Mouse (Mus musculus) hindbrain, embryonic 13.5 days (tissue): ENCODE data around the gene Abcc4. TPM values are rescaled to one million over a fixed set of nuclear protein-coding genes. Genes with fewer than 3 reads are reported as not detected.

Source experiments
- ATAC-seq: fragments of 200-750 bp; cut with Nextera tagmentation; 2 replicates; pipeline ENCODE4 v1.8.0; 2017; ENCODE audit warnings: moderate TSS enrichment; ENCODE audit not compliant: low FRiP score
- H3K27ac ChIP-seq: fragments of 300-500 bp; sonication (generic); 2 replicates; pipeline ENCODE4 v1.5.1; 2015; ENCODE audit warnings: inconsistent platforms, mild to moderate bottlenecking, moderate library complexity
- H3K27me3 ChIP-seq: fragments of 300-500 bp; sonication (generic); 2 replicates; pipeline ENCODE4 v1.6.1; 2015; ENCODE audit warnings: mild to moderate bottlenecking, inconsistent platforms
- H3K36me3 ChIP-seq: fragments of 300-500 bp; sonication (generic); 2 replicates; pipeline ENCODE4 v1.6.1; 2015; ENCODE audit warnings: mild to moderate bottlenecking, inconsistent platforms
- H3K4me1 ChIP-seq: fragments of 300-500 bp; sonication (generic); replicated peaks from 2 replicates; pipeline ENCODE4 v1.6.1; 2015; ENCODE audit warnings: inconsistent platforms
- H3K4me2 ChIP-seq: fragments of 300-500 bp; sonication (generic); 2 replicates; pipeline ENCODE4 v1.6.1; 2015; ENCODE audit warnings: inconsistent platforms, mild to moderate bottlenecking, moderate library complexity
- H3K4me3 ChIP-seq: fragments of 300-500 bp; sonication (generic); 2 replicates; pipeline ENCODE4 v1.5.1; 2015; ENCODE audit warnings: mild to moderate bottlenecking, inconsistent platforms
- H3K9ac ChIP-seq: fragments of 300-500 bp; sonication (generic); 2 replicates; pipeline ENCODE4 v1.6.1; 2015; ENCODE audit warnings: mild to moderate bottlenecking, inconsistent platforms
- H3K9me3 ChIP-seq: fragments of 300-500 bp; sonication (generic); 2 replicates; pipeline ENCODE4 v1.6.1; 2016; ENCODE audit warnings: inconsistent platforms
- whole genome bisulfite sequencing: fragments of 180-500 bp; shearing (Covaris S2); methylation state at CpG from one replicate; pipeline ENCODE4 v1.1.7; 2015; 5-methylcytosine and 5-hydroxymethylcytosine counted together
- polyA plus RNA-seq: library from polyadenylated mRNA; unstranded; fragments of >200 nt; fragmentation: Nextera tagmentation; extraction: Ambion mirVana; gene quantifications from 2 replicates; pipeline ENCODE4 v1.2.1, GENCODE M21; 2015

The Abcc4 gene
- polyA plus RNA-seq, 1 experiment from 2014 or later: 2.0 TPM

- ATAC-seq: no peak
- no peaks in the 10 kb centered on the region for H3K36me3 ChIP-seq
- H3K4me1 ChIP-seq: peaks cover 20% of the 10 kb centered on the region
- H3K4me2 ChIP-seq: no peak overlapping the region
- no peak overlapping the region for H3K27ac ChIP-seq
- H3K9me3 ChIP-seq: no peaks in the 10 kb centered on the region
- H3K9ac ChIP-seq: no peak overlapping the region
- 64% methylated on average over 6 of the region's 6 CpGs for WGBS
- H3K4me3 ChIP-seq: no peak overlapping the region
- 0 out of 2 replicates have a peak, but pooled peaks cover 3% of the 10 kb centered on the region for H3K27me3 ChIP-seq
Observed at GRCm38 (mm10) chr14:118491708-118492107, 214.3 kb downstream of the Abcc4 start.

DNA sequence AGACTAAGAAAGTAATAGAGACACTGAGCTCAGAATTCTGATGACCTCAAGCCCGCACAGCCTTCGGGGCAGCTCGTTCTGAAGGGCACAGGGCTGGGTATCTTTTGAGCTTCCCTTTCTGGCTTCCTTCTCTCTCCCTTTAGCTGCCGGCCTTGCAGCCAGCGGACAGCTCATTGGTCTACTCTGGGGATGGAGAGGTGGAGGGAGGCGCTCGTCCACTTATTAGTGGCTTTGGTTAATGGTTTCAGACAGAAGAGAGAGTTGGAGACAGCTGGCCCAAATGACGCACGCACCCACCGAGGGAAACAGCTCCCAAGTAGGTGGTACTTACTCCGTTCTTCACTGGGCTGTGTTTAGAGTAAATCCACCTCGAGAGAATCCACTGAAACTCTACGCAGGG lies 214.7 kb downstream of the Abcc4 start:
- Histone ChIP-seq H3K9ac (peak overlapping the region; percentile 24), H3K4me2 (peak overlapping the region; percentile 40), H3K4me1 (peaks cover 20% of the 10 kb centered on the region), H3K9me3 (no peaks in the 10 kb centered on the region), H3K36me3 (no peaks in the 10 kb centered on the region), H3K4me3 (no peak overlapping the region), H3K27me3 (0 out of 2 replicates have a peak, but pooled peaks cover 3% of the 10 kb centered on the region), H3K27ac (no peak overlapping the region)
- ATAC-seq: 0 out of 2 replicates have a peak, but pooled peaks have one; percentile 48
- 23% methylated on average over 13 of the region's 13 CpGs for WGBS

GRCm38 (mm10) chr14:118490525-118490924 lies 215.5 kb downstream of the Abcc4 start:
- 54% methylated on average over 7 of the region's 7 CpGs for WGBS

GRCm38 (mm10) chr14:118486349-118486748 lies 219.7 kb downstream of the Abcc4 start:
- peak; percentile 7; the same call in 1 of the 2 replicates for ATAC-seq
- H3K27ac ChIP-seq: 0 out of 2 replicates have a peak overlapping the region, but pooled peaks have one; percentile 12
- no peaks in the 10 kb centered on the region for H3K27me3 ChIP-seq
- no peaks in the 10 kb centered on the region for H3K9me3 ChIP-seq
- no peak overlapping the region for H3K4me3 ChIP-seq
- H3K4me1 ChIP-seq: peaks cover 13% of the 10 kb centered on the region
- no peak overlapping the region for H3K9ac ChIP-seq
- 75% methylated on average over 11 of the region's 11 CpGs for WGBS
- H3K4me2 ChIP-seq: no peak overlapping the region
- H3K36me3 ChIP-seq: no peaks in the 10 kb centered on the region

More at GRCm38 (mm10) chr14:118490525-118490924, 215.5 kb downstream of the Abcc4 start:
- Histone ChIP-seq H3K9me3 (no peaks in the 10 kb centered on the region), H3K27ac (no peak overlapping the region), H3K9ac (no peak overlapping the region), H3K4me1 (peaks cover 20% of the 10 kb centered on the region), H3K36me3 (no peaks in the 10 kb centered on the region), H3K4me3 (no peak overlapping the region), H3K4me2 (peak overlapping the region; percentile 40; the same call in 1 of the 2 replicates), H3K27me3 (0 out of 2 replicates have a peak, but pooled peaks cover 3% of the 10 kb centered on the region)
- no peak for ATAC-seq

DNA sequence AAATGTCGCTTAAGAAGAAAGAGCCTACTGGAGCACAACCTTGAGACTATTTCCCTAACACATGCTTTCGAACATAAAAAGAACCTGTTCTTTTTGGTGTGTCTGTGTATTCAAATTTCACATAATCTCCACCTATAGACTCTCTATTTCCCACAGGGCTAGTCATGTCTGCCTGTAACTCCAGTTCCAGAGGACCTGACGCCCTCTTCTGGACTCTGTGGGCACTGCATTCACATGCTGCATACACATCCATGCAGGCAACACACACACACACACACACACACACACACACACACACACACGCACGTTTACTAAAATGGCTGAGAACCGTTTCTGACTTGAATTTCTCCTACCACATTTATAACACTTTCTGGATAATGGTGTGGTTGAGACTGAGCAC lies 220.4 kb downstream of the Abcc4 start:
- no peak for ATAC-seq
- Histone ChIP-seq H3K4me2 (no peak overlapping the region), H3K9ac (no peak overlapping the region), H3K4me1 (peaks cover 6% of the 10 kb centered on the region), H3K27me3 (no peaks in the 10 kb centered on the region), H3K9me3 (no peaks in the 10 kb centered on the region), H3K27ac (no peak overlapping the region), H3K4me3 (no peak overlapping the region), H3K36me3 (no peaks in the 10 kb centered on the region)
- 94% methylated on average over 6 of the region's 6 CpGs for WGBS

DNA sequence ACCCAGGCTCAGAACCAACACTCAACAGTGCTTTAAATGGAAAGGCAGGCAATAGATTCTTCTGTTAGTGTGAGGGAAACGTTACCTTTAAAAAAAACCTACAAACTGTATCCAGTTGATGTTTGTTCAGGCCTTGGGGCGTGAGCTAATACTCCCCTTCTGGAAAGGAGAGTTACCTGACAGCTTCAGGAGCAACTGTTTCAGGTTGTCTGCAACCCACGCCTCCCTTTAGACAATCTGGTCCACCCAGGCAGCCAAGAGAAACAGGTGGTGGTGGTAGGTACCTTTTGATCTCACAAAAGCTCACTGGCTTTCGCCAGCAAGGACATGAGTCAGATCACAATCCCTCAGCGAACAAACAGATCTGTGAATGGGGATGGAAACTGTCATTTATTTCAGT lies 223.7 kb downstream of the Abcc4 start:
- no peak for ATAC-seq
- no peak overlapping the region for H3K9ac ChIP-seq
- H3K27ac ChIP-seq: no peak overlapping the region
- H3K4me3 ChIP-seq: no peak overlapping the region
- 90% methylated on average over 5 of the region's 5 CpGs for WGBS
- H3K4me1 ChIP-seq: no peaks in the 10 kb centered on the region
- no peak overlapping the region for H3K4me2 ChIP-seq
- H3K27me3 ChIP-seq: 0 out of 2 replicates have a peak, but pooled peaks cover 4% of the 10 kb centered on the region
- no peaks in the 10 kb centered on the region for H3K9me3 ChIP-seq
- no peaks in the 10 kb centered on the region for H3K36me3 ChIP-seq

GRCm38 (mm10) chr14:118481779-118482178 lies 224.2 kb downstream of the Abcc4 start:
- H3K9me3 ChIP-seq: no peaks in the 10 kb centered on the region
- WGBS: 77% methylated on average over 5 of the region's 5 CpGs
- no peak for ATAC-seq
- H3K27ac ChIP-seq: no peak overlapping the region
- no peak overlapping the region for H3K4me2 ChIP-seq
- peaks cover 6% of the 10 kb centered on the region; the same call in 1 of the 2 replicates for H3K27me3 ChIP-seq
- H3K4me3 ChIP-seq: no peak overlapping the region
- H3K36me3 ChIP-seq: no peaks in the 10 kb centered on the region
- H3K4me1 ChIP-seq: no peaks in the 10 kb centered on the region
- H3K9ac ChIP-seq: no peak overlapping the region

DNA sequence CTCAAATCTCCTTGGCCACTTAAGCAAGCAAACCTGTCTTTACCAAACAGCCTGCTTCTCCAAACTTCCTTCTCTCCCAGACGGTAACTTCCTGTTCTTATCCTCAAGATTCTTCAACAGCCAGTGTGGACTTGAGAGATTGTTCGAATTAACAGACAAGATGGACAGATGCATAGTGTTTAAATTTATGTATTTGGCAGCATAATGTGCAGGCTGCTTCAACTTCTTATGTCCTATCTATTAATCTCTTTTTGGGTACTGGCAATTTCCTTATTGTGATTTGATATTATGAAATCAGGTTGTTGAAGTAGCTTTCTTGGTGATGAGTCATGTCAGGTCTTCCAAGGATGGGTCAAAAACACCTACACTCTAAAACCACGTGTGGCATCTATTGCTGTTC lies 229.7 kb downstream of the Abcc4 start:
- H3K36me3 ChIP-seq: no peaks in the 10 kb centered on the region
- peaks cover 21% of the 10 kb centered on the region for H3K4me1 ChIP-seq
- peaks cover 52% of the 10 kb centered on the region for H3K27me3 ChIP-seq
- H3K9ac ChIP-seq: no peak overlapping the region
- H3K9me3 ChIP-seq: no peaks in the 10 kb centered on the region
- WGBS: 90% methylated on average over 3 of the region's 3 CpGs
- H3K4me3 ChIP-seq: no peak overlapping the region
- ATAC-seq: no peak
- H3K27ac ChIP-seq: no peak overlapping the region
- no peak overlapping the region for H3K4me2 ChIP-seq

GRCm38 (mm10) chr14:118475100-118475454 lies 230.9 kb downstream of the Abcc4 start:
- no peaks in the 10 kb centered on the region for H3K36me3 ChIP-seq

GRCm38 (mm10) chr14:118474226-118475099 lies 231.6 kb downstream of the Abcc4 start:
- Histone ChIP-seq H3K4me1 (peaks cover 21% of the 10 kb centered on the region), H3K36me3 (no peaks in the 10 kb centered on the region), H3K4me3 (peak overlapping the region; percentile 56), H3K27me3 (peaks cover 59% of the 10 kb centered on the region), H3K27ac (no peak overlapping the region), H3K9ac (peak overlapping the region; percentile 69), H3K9me3 (no peaks in the 10 kb centered on the region), H3K4me2 (peak overlapping the region; percentile 99)
- 16% methylated on average over 26 of the region's 26 CpGs for WGBS
- 0 out of 2 replicates have a peak, but pooled peaks have one; percentile 50 for ATAC-seq

More at GRCm38 (mm10) chr14:118475100-118475454, 230.9 kb downstream of the Abcc4 start:
- Histone ChIP-seq H3K4me3 (no peak overlapping the region), H3K27me3 (peaks cover 58% of the 10 kb centered on the region), H3K9me3 (no peaks in the 10 kb centered on the region), H3K4me1 (peaks cover 21% of the 10 kb centered on the region), H3K9ac (no peak overlapping the region), H3K4me2 (peak overlapping the region; percentile 99; the same call in 1 of the 2 replicates), H3K27ac (no peak overlapping the region)
- no peak for ATAC-seq
- 52% methylated on average over 7 of the region's 7 CpGs for WGBS

DNA sequence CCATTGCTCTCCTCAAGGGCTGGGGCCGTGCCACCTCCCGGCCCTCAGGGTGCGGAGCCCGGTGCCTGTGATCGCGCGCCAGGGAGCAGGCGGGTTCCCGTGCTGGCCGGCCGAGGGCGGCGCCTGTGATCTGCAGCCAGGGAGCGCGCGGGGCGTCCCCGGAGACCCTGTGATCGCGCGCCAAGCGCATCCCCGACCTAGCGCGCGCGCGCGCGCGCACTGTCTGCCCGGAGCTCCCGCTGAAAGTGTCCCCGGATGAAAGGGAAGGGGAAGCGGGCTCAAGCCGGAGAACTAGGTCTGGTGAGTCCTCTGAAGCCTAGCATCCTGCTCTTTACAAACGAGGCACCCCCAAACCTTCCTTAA lies 232.2 kb downstream of the Abcc4 start:
- H3K4me1 ChIP-seq: peaks cover 21% of the 10 kb centered on the region
- H3K4me3 ChIP-seq: peak overlapping the region; percentile 56
- peak overlapping the region; percentile 99 for H3K4me2 ChIP-seq
- peaks cover 58% of the 10 kb centered on the region for H3K27me3 ChIP-seq
- peak; percentile 82 for ATAC-seq
- no peaks in the 10 kb centered on the region for H3K9me3 ChIP-seq
- peak overlapping the region; percentile 69 for H3K9ac ChIP-seq
- no peak overlapping the region for H3K27ac ChIP-seq
- WGBS: under 1% methylated on average over 36 of the region's 37 CpGs
- H3K36me3 ChIP-seq: no peaks in the 10 kb centered on the region

GRCm38 (mm10) chr14:118473188-118473830 lies 232.7 kb downstream of the Abcc4 start:
- Histone ChIP-seq H3K4me1 (peaks cover 21% of the 10 kb centered on the region), H3K4me3 (peak overlapping the region; percentile 56), H3K27me3 (peaks cover 58% of the 10 kb centered on the region), H3K27ac (0 out of 2 replicates have a peak overlapping the region, but pooled peaks have one; percentile 4), H3K9me3 (no peaks in the 10 kb centered on the region), H3K4me2 (peak overlapping the region; percentile 99), H3K36me3 (no peaks in the 10 kb centered on the region), H3K9ac (peak overlapping the region; percentile 69)
- WGBS: 11% methylated on average over 20 of the region's 20 CpGs
- peak; percentile 52; the same call in 1 of the 2 replicates for ATAC-seq
